Mouse (Mus musculus) lung, postnatal 36 days (tissue): ENCODE results near the gene Bcar3.

ENCODE experiments used
- DNase-seq: peaks from one replicate; pipeline ENCODE4 v3.0.0; 2022; ENCODE audit warnings: mixed read lengths

Bcar3 gene

DNA sequence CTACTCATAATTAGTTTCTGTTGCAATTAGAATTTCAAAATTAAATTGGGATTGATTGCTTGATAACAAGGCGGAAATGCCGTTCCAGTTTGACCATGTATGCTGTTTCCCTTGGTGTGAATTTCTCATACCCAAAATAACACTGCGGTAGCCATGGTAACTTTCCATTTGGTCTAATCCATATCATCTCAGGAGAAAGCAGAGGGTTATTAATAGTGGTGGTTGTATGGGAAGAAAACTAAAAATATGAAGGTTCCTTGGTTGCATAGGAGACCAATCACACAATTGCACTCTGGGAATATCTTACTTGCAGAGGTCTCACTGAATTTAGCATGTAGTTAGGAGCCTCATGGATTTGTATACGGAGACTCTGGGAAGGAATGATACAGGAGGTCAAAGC lies 191.8 kb downstream of the Bcar3 start:
- no peak for DNase-seq

- no peak for DNase-seq
These were observed 192.3 kb downstream of the Bcar3 start for GRCm38 (mm10) chr3:122486193-122486592.

- no peak for DNase-seq
These were observed 194.3 kb downstream of the Bcar3 start for GRCm38 (mm10) chr3:122488051-122488754.

DNA sequence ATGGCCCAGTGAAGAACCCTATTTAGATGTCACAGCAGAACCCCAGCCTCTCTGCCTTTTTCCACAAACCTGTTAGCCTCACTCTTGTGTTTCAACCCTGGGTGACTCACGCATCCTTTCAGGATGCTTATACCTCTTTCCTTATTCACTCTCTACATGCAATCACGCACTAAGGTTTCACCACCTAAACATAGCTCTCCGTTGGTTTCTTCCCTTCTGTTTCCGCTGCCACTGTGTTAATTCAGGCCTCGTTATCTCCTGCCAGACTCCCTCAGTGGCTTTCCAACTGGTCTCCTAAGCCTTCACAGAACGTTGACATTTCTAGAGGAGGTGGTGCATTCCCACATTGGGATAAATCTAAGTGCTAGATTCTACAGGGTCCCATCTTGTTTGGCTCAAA lies 196.6 kb downstream of the Bcar3 start:
- no peak for DNase-seq

DNA sequence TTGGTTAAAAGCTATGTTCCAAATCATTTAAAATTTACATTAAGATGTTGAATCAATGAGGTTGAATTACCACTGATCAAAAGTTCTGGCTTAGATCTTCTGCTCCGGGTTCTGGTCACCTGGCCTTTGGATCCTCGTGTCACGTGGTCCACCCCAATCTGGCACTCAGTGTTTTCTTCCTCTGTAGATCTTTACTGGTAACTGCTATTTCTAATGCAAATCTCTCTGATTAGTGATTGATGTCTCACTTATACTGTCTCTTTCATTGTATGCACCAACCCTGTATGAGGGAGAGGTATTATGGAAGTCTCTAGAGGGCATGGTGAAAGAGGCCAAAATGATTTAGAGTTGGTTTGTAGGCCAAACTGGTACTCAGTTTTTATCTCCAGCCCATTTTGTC lies 198.1 kb downstream of the Bcar3 start:
- no peak for DNase-seq

DNA sequence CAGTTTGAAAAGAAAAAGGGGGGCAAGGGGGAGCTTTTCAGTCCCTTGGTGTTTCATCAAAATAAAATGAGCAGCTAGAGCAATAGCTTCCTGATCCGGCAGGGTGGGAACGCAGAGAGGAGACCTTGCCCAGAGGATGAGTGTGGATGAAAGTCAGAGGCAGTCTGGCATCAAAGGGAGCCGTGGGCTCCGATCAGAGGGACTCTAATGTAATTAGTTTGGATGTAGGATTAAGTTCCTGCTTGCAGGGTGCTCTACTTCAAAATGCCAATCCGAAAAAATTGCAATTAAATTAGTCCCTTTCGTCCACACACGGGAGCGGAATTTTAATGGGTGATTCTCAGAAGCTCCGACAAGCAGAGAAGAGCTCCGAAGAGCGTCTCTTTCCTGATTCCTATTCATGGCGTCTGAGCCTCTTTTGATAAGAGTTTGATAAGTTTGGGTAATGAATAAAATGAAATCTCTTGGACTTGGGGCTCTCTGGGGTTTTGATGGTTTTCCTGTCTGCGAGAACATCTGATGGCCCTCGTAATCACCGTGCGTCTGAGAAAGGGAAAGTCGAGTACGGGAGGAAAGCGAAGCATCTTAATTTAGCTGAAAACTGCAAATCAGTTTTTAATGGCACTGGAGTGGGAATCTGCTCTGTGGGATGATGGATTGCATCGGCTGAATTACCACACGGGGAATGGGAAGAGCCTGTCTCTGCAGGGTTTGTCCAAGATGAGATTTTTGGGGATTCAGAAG lies 199.1 kb downstream of the Bcar3 start:
- no peak for DNase-seq

DNA sequence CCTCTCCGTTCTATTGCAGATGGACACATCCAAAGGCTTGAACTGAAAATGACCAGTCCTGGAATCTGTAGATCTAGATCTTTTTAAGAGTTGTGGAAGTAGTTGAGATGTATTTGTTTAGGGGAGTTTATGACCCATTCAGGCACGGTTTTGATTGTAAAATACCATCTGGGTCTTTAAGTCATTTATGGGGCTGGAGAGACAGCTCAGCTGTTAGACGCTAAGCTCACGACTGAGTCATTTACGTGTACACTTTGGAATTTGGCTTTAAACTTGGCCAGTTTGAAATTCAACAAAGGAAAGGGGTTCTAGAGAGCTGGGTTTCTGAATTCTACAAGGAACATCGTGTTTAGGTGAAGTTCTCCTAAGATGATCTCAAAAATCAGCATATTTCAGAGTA lies 200.8 kb downstream of the Bcar3 start:
- DNase-seq: no peak

DNA sequence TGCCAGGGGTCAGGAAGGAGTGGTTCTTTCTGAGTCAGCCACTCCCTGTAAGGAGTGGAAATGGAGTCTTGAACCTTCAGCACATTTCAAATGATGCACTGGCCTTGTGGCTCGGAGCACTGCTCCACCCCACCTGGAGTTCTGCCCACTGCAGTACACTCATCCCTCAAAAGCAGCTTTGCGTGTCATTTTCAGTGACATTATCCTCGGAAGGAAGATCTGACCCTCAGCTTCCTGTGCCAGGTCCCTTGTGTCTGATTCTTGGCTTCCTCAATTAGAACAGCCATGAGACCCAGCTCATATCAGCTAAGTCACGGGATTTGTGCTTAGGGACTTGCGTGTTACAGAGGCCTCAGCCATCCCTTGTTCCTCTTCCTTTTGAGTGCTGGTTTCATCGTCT lies 203.9 kb downstream of the Bcar3 start:
- DNase-seq: peak; percentile 28

GRCm38 (mm10) chr3:122498528-122498927 lies 204.6 kb downstream of the Bcar3 start:
- DNase-seq: no peak

- no peak for DNase-seq
These were observed 205.7 kb downstream of the Bcar3 start for GRCm38 (mm10) chr3:122499647-122500046.

DNA sequence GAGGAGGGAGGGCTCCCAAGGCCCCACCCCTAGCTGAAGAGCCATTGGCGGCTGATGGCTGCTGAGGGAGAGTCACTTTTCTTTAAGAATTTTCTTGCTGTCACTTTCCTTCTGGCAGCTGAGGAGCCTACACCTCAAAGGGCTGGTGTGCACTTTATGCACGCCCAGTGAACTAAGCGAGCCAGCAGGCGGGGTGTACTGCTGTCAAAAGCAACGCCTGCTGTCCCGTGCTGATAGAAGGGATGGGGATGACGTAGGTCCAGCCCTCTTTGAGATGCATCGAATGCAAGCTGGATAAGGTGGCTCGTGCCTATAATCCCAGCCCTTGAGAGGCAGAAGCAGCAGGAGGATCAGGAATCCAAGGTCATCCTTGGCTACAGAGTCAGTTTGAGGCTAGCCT lies 207.0 kb downstream of the Bcar3 start:
- DNase-seq: no peak

GRCm38 (mm10) chr3:122506343-122506916 lies 212.5 kb downstream of the Bcar3 start:
- no peak for DNase-seq

GRCm38 (mm10) chr3:122507826-122508225 lies 213.9 kb downstream of the Bcar3 start:
- DNase-seq: no peak

- peak; percentile 85 for DNase-seq
These were observed 215.1 kb downstream of the Bcar3 start for GRCm38 (mm10) chr3:122509084-122509483.

- peak; percentile 69 for DNase-seq
These were observed 215.8 kb downstream of the Bcar3 start for GRCm38 (mm10) chr3:122509534-122510239.

DNA sequence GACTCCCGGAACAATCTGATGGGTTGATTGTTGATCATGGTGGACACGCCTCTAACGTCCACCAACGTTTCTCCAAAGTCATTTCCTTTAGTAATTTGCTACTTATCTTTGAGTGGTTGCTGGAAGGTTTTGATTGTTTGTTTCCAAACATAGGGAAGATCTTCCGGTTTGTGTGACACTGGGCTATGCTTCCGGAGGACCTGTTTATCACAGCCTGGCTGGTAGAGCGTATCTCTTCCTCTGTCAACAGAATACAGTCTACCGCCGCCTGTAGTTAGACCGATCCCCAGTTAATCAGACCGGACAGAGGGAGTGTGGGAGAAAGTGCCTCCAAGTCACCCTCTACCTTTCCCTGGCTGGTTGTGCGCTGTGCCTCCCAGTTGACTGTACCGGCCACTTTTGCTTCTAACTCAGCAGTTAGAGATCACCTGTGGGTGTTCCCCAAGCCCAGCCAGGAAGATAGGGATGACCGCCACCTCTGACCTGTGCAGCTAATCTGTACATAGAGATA lies 216.4 kb downstream of the Bcar3 start:
- no peak for DNase-seq

DNA sequence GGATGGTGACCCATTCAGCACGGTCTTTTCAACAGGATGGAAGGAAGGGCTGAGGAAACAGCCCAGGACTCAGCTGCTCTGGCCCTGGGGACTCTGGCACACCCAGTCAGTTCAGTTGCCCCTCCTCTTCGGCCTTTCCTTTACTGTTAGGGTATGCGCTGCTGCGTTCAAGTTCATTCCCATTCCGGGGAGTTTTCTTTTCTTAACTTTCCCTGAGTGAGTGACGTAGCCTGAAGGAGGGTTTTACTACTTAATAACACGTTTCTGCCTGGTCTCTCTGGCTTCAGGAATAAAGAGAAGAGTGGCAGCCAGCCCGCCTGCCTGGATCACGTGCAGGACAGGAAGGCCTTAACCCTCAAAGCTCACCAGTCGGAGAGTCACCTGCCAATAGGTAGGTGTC lies 217.0 kb downstream of the Bcar3 start:
- no peak for DNase-seq

DNA sequence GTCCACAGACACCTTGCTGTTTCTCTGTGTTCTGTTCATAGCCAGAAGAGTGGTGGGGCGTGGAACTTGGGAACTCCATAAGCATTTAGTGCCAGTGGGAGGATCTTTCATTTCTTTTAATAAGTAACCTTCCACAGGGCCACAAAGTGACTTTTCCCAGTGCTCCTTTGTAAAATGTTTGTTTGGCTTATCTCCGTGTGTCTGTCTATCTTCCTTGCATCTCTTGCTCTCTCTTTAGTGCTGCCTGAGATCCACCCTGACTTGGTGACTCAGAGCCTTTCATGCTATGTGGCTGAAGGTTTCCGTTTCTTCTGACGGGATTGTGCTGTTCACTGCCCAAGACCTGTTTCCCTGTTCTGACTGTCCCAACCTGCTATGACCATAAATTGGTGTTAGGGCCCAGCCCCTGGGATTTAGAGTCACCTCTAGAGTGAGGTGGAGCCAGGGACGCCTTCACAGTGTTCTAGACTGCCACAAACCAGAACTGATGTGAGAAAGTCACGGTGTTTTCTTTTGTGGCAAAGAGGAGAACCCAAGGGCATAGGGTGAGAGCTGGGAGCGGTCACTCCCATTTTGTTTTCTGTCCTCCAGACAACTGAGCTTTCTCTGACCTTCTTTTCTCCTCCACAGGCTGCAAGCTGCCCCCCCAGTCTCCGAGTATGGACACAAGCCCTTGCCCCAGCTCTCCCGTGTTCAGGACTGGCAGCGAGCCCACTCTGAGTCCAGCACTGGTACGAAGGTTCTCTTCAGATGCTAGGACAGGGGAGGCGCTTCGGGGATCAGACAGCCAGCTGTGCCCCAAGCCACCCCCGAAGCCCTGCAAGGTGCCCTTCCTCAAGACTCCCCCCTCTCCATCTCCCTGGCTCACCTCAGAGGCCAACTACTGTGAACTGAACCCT lies 218.0 kb downstream of the Bcar3 start:
- DNase-seq: no peak

GRCm38 (mm10) chr3:122512725-122513375 lies 218.9 kb downstream of the Bcar3 start:
- DNase-seq: no peak

- DNase-seq: no peak
These were observed 221.8 kb downstream of the Bcar3 start for GRCm38 (mm10) chr3:122515568-122516326.

GRCm38 (mm10) chr3:122516327-122516695 lies 222.4 kb downstream of the Bcar3 start:
- no peak for DNase-seq
